Mouse (Mus musculus): ENCODE data around the gene Bend7. TPM values are rescaled to one million over a fixed set of nuclear protein-coding genes. Genes with fewer than 3 reads are reported as not detected.

Gene Bend7
- polyA plus RNA-seq, 1 experiment from 2014 or later = 3.1 TPM

DNA sequence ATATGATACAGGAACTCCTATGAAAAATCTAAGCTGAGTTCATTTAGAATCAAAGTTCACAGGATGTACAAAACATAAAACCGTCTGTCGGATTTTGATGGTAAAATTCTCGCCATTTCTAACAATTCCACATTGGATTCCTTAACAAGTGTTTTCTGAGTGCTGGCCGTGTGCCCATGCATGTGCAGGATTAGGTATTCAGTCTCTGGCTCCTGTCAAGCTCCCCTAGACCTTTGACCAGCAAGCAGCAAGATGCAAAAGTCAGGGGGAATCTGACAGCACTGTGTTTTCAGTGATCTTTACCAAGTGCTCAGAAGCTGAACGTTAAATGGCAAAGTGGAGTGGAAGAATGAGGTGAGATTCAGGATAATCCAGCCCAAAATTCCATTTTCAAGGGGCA lies 44.3 kb downstream of the Bend7 start:
- no peak overlapping the region for H3K27ac ChIP-seq (replicated peaks; ENCODE audit: low read depth, low read length)
- 86% methylated on average over 5 of the region's 5 CpGs for WGBS
- no peak for ATAC-seq (replicated peaks; ENCODE audit: insufficient number of reproducible peaks, low FRiP score, low TSS enrichment, low read depth)

DNA sequence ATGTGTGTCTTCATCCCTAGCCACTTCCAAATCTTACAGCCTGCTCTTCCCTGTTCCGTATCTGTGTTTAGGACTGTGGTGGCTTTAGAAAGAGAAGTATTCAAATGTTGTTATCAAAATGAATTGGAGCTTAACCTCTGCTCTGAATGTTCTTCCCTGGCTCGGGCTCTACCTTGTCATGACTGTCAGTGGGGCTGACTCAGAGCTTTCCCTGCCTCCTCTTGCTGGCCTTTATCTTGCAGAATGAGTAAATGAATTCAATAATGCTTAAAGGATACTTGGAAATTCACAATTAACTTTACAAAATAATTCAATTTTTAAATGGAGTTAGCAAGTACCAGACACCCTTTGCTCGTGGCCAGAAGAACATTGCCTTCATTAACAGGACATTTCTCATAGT lies 46.4 kb downstream of the Bend7 start:
- DNase-seq (ENCODE audit: low spot score) (no peak), ATAC-seq (replicated peaks; ENCODE audit: insufficient number of reproducible peaks, low FRiP score, low TSS enrichment, low read depth) (no peak)
- Histone ChIP-seq H3K9ac (replicated peaks; ENCODE audit: low read length) (no peak overlapping the region), H3K36me3 (replicated peaks; ENCODE audit: control insufficient read depth, insufficient read depth, low read depth, low read length) (no peaks in the 10 kb centered on the region), H3K4me1 (ENCODE audit: control insufficient read depth, insufficient read depth, low read length) (no peaks in the 10 kb centered on the region), H3K27me3 (ENCODE audit: control insufficient read depth, insufficient read depth, low read length) (no peaks in the 10 kb centered on the region), H3K27ac (replicated peaks; ENCODE audit: low read depth, low read length) (no peak overlapping the region), H3K9me3 (replicated peaks; ENCODE audit: control insufficient read depth, low read length) (no peaks in the 10 kb centered on the region), H3K4me3 (ENCODE audit: low read depth, low read length) (no peak overlapping the region), H3K4me2 (ENCODE audit: low read depth, low read length) (no peak overlapping the region)
- 89% methylated on average over 3 of the region's 3 CpGs for WGBS

More for the DNA sequence above, 44.3 kb downstream of the Bend7 start:
- Histone ChIP-seq H3K36me3 (replicated peaks; ENCODE audit: control insufficient read depth, insufficient read depth, low read depth, low read length) (no peaks in the 10 kb centered on the region), H3K4me2 (ENCODE audit: low read depth, low read length) (no peak overlapping the region), H3K27me3 (ENCODE audit: control insufficient read depth, insufficient read depth, low read length) (no peaks in the 10 kb centered on the region), H3K4me1 (ENCODE audit: control insufficient read depth, insufficient read depth, low read length) (no peaks in the 10 kb centered on the region), H3K9me3 (replicated peaks; ENCODE audit: control insufficient read depth, low read length) (no peaks in the 10 kb centered on the region), H3K9ac (replicated peaks; ENCODE audit: low read length) (no peak overlapping the region), H3K4me3 (ENCODE audit: low read depth, low read length) (no peak overlapping the region)
- DNase-seq (ENCODE audit: low spot score) = no peak

DNA sequence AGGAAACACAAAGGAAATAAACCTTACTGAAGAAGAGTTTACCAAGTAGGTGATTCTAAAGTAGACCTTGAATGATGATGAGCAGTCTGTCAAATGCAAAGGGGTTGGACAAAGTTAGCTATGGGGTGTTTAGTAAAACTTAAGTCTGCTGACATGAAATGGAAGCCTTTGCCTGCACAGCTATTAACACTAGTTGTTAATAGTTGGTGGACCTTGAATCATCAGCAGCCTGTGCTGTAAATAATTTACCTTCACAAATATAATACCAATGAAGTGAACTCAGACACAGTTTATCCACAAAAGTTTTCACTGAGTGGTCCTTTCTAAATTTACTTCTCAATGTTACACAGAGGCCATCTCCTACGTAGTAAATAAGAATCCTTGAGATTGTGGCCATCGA lies 52.7 kb downstream of the Bend7 start:
- no peak for ATAC-seq (replicated peaks; ENCODE audit: insufficient number of reproducible peaks, low FRiP score, low TSS enrichment, low read depth)
- no peaks in the 10 kb centered on the region for H3K27me3 ChIP-seq (ENCODE audit: control insufficient read depth, insufficient read depth, low read length)

DNA sequence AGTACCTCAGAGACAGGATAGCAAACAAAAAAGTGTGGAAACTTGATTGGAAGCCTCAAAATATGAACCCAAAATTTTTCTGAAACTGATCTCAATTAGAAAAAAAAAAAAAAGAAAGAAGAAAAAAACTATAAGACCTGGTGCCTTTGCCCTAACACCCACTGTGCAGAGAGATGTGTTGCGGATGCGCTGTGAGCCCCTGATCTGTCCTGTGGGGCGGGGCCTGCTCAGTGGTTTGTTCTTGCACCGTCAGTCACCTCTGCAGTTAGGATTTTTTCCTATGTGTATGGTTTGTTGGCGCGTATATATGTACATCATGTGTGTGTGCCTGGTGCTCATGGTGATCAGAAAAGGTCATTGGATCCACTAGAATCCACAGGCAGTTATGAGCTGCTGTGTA lies 56.3 kb downstream of the Bend7 start:
- Histone ChIP-seq H3K9ac (replicated peaks; ENCODE audit: low read length) (no peak overlapping the region), H3K4me1 (ENCODE audit: control insufficient read depth, insufficient read depth, low read length) (no peaks in the 10 kb centered on the region), H3K27me3 (ENCODE audit: control insufficient read depth, insufficient read depth, low read length) (no peaks in the 10 kb centered on the region), H3K4me2 (ENCODE audit: low read depth, low read length) (no peak overlapping the region), H3K4me3 (ENCODE audit: low read depth, low read length) (no peak overlapping the region), H3K27ac (replicated peaks; ENCODE audit: low read depth, low read length) (no peak overlapping the region), H3K36me3 (replicated peaks; ENCODE audit: control insufficient read depth, insufficient read depth, low read depth, low read length) (no peaks in the 10 kb centered on the region), H3K9me3 (replicated peaks; ENCODE audit: control insufficient read depth, low read length) (no peaks in the 10 kb centered on the region)
- no peak for DNase-seq (ENCODE audit: low spot score)
- WGBS = 96% methylated on average over 6 of the region's 6 CpGs
- ATAC-seq (replicated peaks; ENCODE audit: insufficient number of reproducible peaks, low FRiP score, low TSS enrichment, low read depth) = no peak

More for the DNA sequence above, 52.7 kb downstream of the Bend7 start:
- no peak overlapping the region for H3K4me3 ChIP-seq (ENCODE audit: low read depth, low read length)
- WGBS = 93% methylated on average over 2 of the region's 2 CpGs
- H3K4me2 ChIP-seq (ENCODE audit: low read depth, low read length) = no peak overlapping the region
- H3K9me3 ChIP-seq (replicated peaks; ENCODE audit: control insufficient read depth, low read length) = no peaks in the 10 kb centered on the region
- H3K27ac ChIP-seq (replicated peaks; ENCODE audit: low read depth, low read length) = no peak overlapping the region
- no peaks in the 10 kb centered on the region for H3K36me3 ChIP-seq (replicated peaks; ENCODE audit: control insufficient read depth, insufficient read depth, low read depth, low read length)
- no peak for DNase-seq (ENCODE audit: low spot score)
- no peaks in the 10 kb centered on the region for H3K4me1 ChIP-seq (ENCODE audit: control insufficient read depth, insufficient read depth, low read length)
- H3K9ac ChIP-seq (replicated peaks; ENCODE audit: low read length) = no peak overlapping the region

DNA sequence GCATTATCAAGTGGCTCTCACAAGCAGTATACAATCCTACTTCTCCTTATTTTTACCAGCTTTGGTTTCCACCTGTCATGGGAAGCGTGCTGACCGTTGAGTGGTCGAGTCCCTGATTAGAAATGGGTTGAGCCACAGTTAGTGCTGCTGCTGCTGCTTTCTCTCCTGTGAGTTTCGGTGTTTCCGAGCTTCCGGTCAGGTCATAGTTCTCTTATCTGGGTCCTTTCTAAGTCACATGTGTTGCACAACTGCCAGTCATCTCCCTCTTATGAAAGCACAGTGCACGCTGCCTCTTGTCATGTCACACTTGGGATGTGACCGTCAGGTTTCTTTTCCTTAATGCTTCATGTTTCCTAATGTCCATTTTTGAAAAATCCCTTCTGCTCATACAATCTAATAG lies 59.7 kb downstream of the Bend7 start:
- ATAC-seq (replicated peaks; ENCODE audit: insufficient number of reproducible peaks, low FRiP score, low TSS enrichment, low read depth) = no peak
- Histone ChIP-seq H3K4me1 (ENCODE audit: control insufficient read depth, insufficient read depth, low read length) (no peaks in the 10 kb centered on the region), H3K27me3 (ENCODE audit: control insufficient read depth, insufficient read depth, low read length) (no peaks in the 10 kb centered on the region), H3K36me3 (replicated peaks; ENCODE audit: control insufficient read depth, insufficient read depth, low read depth, low read length) (no peaks in the 10 kb centered on the region), H3K9me3 (replicated peaks; ENCODE audit: control insufficient read depth, low read length) (no peaks in the 10 kb centered on the region), H3K27ac (replicated peaks; ENCODE audit: low read depth, low read length) (no peak overlapping the region), H3K9ac (replicated peaks; ENCODE audit: low read length) (no peak overlapping the region), H3K4me2 (ENCODE audit: low read depth, low read length) (no peak overlapping the region), H3K4me3 (ENCODE audit: low read depth, low read length) (no peak overlapping the region)
- WGBS = 94% methylated on average over 8 of the region's 8 CpGs
- no peak for DNase-seq (ENCODE audit: low spot score)

DNA sequence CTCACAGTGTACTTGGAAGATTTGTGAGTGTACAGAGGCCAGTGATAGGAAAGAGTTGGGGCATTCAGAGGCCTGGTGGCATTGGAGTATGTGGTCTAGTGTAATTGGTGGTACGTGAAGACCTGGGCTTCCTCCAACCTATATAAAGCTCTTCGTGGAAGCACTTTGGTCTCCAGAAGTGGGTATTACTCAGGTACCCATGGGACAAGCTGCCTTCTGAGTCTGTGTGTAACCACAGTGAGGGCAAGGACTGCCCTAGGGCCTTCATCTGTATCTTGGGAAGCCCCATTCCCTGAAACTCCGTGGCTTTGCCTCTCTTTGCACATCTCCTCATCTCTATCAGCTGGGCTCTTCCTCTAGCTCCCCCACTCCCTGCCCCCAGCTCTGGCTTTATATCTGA lies 64.0 kb downstream of the Bend7 start:
- Histone ChIP-seq H3K27me3 (ENCODE audit: control insufficient read depth, insufficient read depth, low read length) (no peaks in the 10 kb centered on the region), H3K36me3 (replicated peaks; ENCODE audit: control insufficient read depth, insufficient read depth, low read depth, low read length) (no peaks in the 10 kb centered on the region), H3K4me2 (ENCODE audit: low read depth, low read length) (no peak overlapping the region), H3K27ac (replicated peaks; ENCODE audit: low read depth, low read length) (no peak overlapping the region), H3K4me3 (ENCODE audit: low read depth, low read length) (no peak overlapping the region), H3K9me3 (replicated peaks; ENCODE audit: control insufficient read depth, low read length) (no peaks in the 10 kb centered on the region), H3K9ac (replicated peaks; ENCODE audit: low read length) (no peak overlapping the region), H3K4me1 (ENCODE audit: control insufficient read depth, insufficient read depth, low read length) (no peaks in the 10 kb centered on the region)
- DNase-seq (ENCODE audit: low spot score) = no peak
- ATAC-seq (replicated peaks; ENCODE audit: insufficient number of reproducible peaks, low FRiP score, low TSS enrichment, low read depth) = no peak
- 84% methylated on average over 3 of the region's 3 CpGs for WGBS

DNA sequence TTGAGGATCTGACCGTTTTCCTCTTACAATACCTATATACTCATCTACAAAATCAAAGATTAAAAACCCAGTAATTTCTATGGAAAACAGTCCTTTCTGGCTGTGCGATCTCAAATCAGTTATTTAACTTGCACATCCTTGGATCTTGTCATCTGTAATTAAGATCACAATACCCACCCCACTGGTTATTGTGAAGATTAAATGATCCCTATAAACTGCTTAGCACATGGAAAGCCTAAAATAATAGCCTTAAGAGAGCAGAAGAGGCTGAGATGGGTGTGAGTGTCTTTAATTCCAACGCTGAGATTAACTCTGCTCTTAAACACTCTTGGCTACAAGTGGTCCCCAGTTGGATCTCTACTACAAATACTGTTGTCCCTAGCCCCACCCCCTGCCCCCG lies 64.8 kb downstream of the Bend7 start:
- Histone ChIP-seq H3K27me3 (ENCODE audit: control insufficient read depth, insufficient read depth, low read length) (no peaks in the 10 kb centered on the region), H3K4me3 (ENCODE audit: low read depth, low read length) (no peak overlapping the region), H3K4me2 (ENCODE audit: low read depth, low read length) (no peak overlapping the region), H3K4me1 (ENCODE audit: control insufficient read depth, insufficient read depth, low read length) (no peaks in the 10 kb centered on the region), H3K9me3 (replicated peaks; ENCODE audit: control insufficient read depth, low read length) (no peaks in the 10 kb centered on the region), H3K36me3 (replicated peaks; ENCODE audit: control insufficient read depth, insufficient read depth, low read depth, low read length) (no peaks in the 10 kb centered on the region), H3K9ac (replicated peaks; ENCODE audit: low read length) (no peak overlapping the region), H3K27ac (replicated peaks; ENCODE audit: low read depth, low read length) (no peak overlapping the region)
- no peak for DNase-seq (ENCODE audit: low spot score)
- no peak for ATAC-seq (replicated peaks; ENCODE audit: insufficient number of reproducible peaks, low FRiP score, low TSS enrichment, low read depth)
- WGBS = 77% methylated on average over 4 of the region's 4 CpGs

DNA sequence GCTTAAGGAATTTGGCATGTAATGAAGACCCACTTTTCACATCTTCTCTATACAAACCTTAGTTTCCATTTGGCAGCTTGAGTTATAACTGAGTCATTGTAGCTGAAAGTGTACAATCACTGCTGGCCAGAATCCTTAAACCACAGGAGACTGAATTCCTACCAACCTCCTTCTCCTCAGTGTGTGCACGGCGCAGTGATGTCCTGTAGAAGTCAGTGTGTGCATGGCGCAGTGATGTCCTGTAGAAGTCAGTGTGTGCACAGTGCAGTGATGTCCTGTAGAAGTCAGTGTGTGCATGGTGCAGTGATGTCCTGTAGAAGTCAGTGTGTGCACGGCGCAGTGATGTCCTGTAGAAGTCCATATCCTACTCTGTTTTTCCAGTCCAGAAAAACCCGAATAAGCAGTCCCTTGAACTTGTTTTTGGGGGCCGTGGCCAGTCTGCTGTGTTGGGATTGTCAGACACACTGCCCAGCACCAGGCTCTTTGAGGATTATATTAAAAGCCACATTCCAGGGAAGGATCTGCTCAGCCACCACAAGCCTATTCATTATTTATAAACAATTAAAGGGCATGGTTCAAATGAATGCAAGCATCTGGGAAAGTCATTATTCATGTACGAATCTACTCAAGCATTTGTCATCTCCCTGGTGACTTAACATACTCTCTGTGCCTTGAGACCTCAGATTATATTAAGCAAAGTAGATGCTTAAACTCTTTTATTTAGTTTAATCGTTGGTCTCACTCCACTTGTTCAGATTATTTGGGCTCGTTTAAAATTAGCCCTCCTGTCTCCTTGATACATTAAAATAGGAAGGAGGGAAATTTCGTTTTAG lies 65.4 kb downstream of the Bend7 start:
- Histone ChIP-seq H3K4me2 (ENCODE audit: low read depth, low read length) (no peak overlapping the region), H3K9ac (replicated peaks; ENCODE audit: low read length) (no peak overlapping the region), H3K27me3 (ENCODE audit: control insufficient read depth, insufficient read depth, low read length) (no peaks in the 10 kb centered on the region), H3K4me1 (ENCODE audit: control insufficient read depth, insufficient read depth, low read length) (no peaks in the 10 kb centered on the region), H3K9me3 (replicated peaks; ENCODE audit: control insufficient read depth, low read length) (no peaks in the 10 kb centered on the region), H3K36me3 (replicated peaks; ENCODE audit: control insufficient read depth, insufficient read depth, low read depth, low read length) (no peaks in the 10 kb centered on the region), H3K27ac (replicated peaks; ENCODE audit: low read depth, low read length) (no peak overlapping the region), H3K4me3 (ENCODE audit: low read depth, low read length) (no peak overlapping the region)
- 81% methylated on average over 11 of the region's 11 CpGs for WGBS
- ATAC-seq (replicated peaks; ENCODE audit: insufficient number of reproducible peaks, low FRiP score, low TSS enrichment, low read depth) (no peak), DNase-seq (ENCODE audit: low spot score) (no peak)
